Mouse (Mus musculus): Measurements from ENCODE around the gene Rad51d. TPM values are rescaled to one million over a fixed set of nuclear protein-coding genes. Genes with fewer than 3 reads are reported as not detected.

Gene Rad51d
- total RNA-seq, 2 experiments from 2014 or later = 10.5 to 12.0 TPM

Other genes with a start within 250 kb of the Rad51d start
- under 1 TPM in 1 of 2 experiments, not detected in 1; 0.31 TPM for gene Cct6b, start 126.3 kb downstream of the Rad51d start, total RNA-seq (2021)
- 10 to 100 TPM; 12.8 to 14.1 TPM for gene Zfp830, start 126.3 kb downstream of the Rad51d start, total RNA-seq (2021)
- gene Lig3, start 109.5 kb downstream of the Rad51d start, total RNA-seq (2021) = 10 to 100 TPM; 12.7 to 14.7 TPM
- gene Rffl, start 19.4 kb downstream of the Rad51d start, total RNA-seq (2021) = 1 to 10 TPM; 3.5 to 3.6 TPM
- not detected for gene Fndc8, start 1.5 kb upstream of the Rad51d start, total RNA-seq (2021)
- gene Nle1, start 17.8 kb upstream of the Rad51d start, total RNA-seq (2021) = 10 to 100 TPM; 11.7 to 12.4 TPM
- gene Unc45b, start 19.9 kb upstream of the Rad51d start, total RNA-seq (2021) = 100 to 1,000 TPM; 185 to 201 TPM
- 10 to 100 TPM; 50.5 to 65.6 TPM for gene Slfn5, start 60.7 kb upstream of the Rad51d start, total RNA-seq (2021)
- under 1 TPM; 0.69 to 0.87 TPM for gene Slfn9, start 101.2 kb upstream of the Rad51d start, total RNA-seq (2021)
- gene Slfn8, start 130.2 kb upstream of the Rad51d start, total RNA-seq (2021) = under 1 TPM; 0.65 to 0.98 TPM
- 1 to 10 TPM; 3.2 to 5.2 TPM for gene Slfn2, start 174.5 kb upstream of the Rad51d start, total RNA-seq (2021)
- gene Slfn1, start 226.2 kb upstream of the Rad51d start, total RNA-seq (2021) = under 1 TPM; 0.22 to 0.85 TPM

All from heart, adult 18-20 months (tissue).